Mouse (Mus musculus): ENCODE results near the gene Apobec1. TPM values are rescaled to one million over a fixed set of nuclear protein-coding genes. Genes with fewer than 3 reads are reported as not detected.

Apobec1 gene
- total and polyA plus RNA-seq, 3 experiments, result 4.5 to 5.8 TPM; not detected in 1

GRCm38 (mm10) chr6:122599054-122599737, 3.0 kb downstream of the Apobec1 start:
- H3K9ac ChIP-seq (ENCODE audit: control insufficient read depth, low read depth, low read length, poor library complexity, severe bottlenecking), result no peak overlapping the region
- no peak overlapping the region for H3K4me3 ChIP-seq (ENCODE audit: control insufficient read depth in 1 of 2, insufficient read depth in 1 of 2, low read depth in 2 of 2, low read length in 2 of 2)
- peaks cover 2 to 6% of the 10 kb centered on the region in 2 experiments; a peak in 2 of 4 replicates for H3K36me3 ChIP-seq (ENCODE audit: control insufficient read depth in 1 of 2, insufficient read depth in 2 of 2, low read length in 2 of 2)
- H3K79me2 ChIP-seq (ENCODE audit: control insufficient read depth, insufficient read depth, low read length, poor library complexity), result no peaks in the 10 kb centered on the region; the same call in 1 of the 2 replicates
- no peaks in the 10 kb centered on the region for H3K27me3 ChIP-seq (ENCODE audit: control insufficient read depth in 1 of 2, insufficient read depth in 2 of 2, low read length in 2 of 2)
- TF ChIP-seq MXI1 (IDR thresholded peaks at IDR 0.05; ENCODE audit: low read depth, low read length) (no peak), RAD21 (IDR thresholded peaks at IDR 0.05; ENCODE audit: low read depth, low read length) (no peak), GATA1 (IDR thresholded peaks at IDR 0.05; ENCODE audit: low read depth, low read length) (no peak), TBP (IDR thresholded peaks at IDR 0.05; ENCODE audit: low read depth, low read length) (no peak), POLR2A (IDR thresholded peaks at IDR 0.05; ENCODE audit: control insufficient read depth in 1 of 2, insufficient read depth in 1 of 2, low read depth in 1 of 2, low read length in 2 of 2, poor library complexity in 1 of 2) (no peak), SIN3A (IDR thresholded peaks at IDR 0.05; ENCODE audit: low read length) (no peak), TCF12 (IDR thresholded peaks at IDR 0.05; ENCODE audit: low read depth, low read length) (no peak), ZKSCAN1 (IDR thresholded peaks at IDR 0.05; ENCODE audit: low read depth, low read length) (no peak), SMC3 (IDR thresholded peaks at IDR 0.05; ENCODE audit: low read depth, low read length) (no peak), UBTF (IDR thresholded peaks at IDR 0.05; ENCODE audit: borderline replicate concordance, insufficient read depth, low read depth, low read length) (no peak), GABPA (IDR thresholded peaks at IDR 0.05; ENCODE audit: low read depth, low read length) (no peak)
- H3K9me3 ChIP-seq (replicated peaks; ENCODE audit: insufficient read depth, low read length), result no peaks in the 10 kb centered on the region
- H3K27ac ChIP-seq (ENCODE audit: control insufficient read depth, low read depth, low read length), result no peak overlapping the region
- no peak for DNase-seq (ENCODE audit: low read depth, low spot score)
- peaks cover 5% of the 10 kb centered on the region in 2 experiments; a peak in 2 of 4 replicates for H3K4me1 ChIP-seq (ENCODE audit: control insufficient read depth in 1 of 2, insufficient read depth in 2 of 2, low read length in 2 of 2)

DNA sequence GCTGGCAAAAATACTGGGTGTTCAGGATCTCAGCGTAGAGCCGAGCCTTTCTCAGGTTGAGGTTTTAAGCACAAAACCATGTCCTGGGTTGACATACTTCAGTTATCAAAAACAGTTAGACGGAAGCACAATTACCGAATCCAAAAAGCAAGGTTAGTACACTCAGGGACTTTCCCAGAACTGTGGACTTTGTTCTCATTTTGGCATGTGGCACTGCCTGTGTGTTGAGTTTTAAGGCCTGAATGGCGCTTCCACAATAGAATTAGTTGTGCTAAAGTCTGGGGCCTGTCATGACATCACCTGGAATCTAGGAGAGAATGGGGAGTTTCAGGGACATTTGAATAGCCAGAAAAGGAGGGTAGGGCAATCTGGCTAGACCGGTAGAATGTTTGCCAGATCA, 3.8 kb downstream of the Apobec1 start:
- Histone ChIP-seq H3K79me2 (ENCODE audit: control insufficient read depth, insufficient read depth, low read length, poor library complexity) (no peaks in the 10 kb centered on the region; the same call in 1 of the 2 replicates), H3K36me3 (ENCODE audit: control insufficient read depth in 1 of 2, insufficient read depth in 2 of 2, low read length in 2 of 2) (peaks cover 2 to 4% of the 10 kb centered on the region in 2 experiments; a peak in 1 of 4 replicates), H3K4me1 (ENCODE audit: control insufficient read depth in 1 of 2, insufficient read depth in 2 of 2, low read length in 2 of 2) (peaks cover 0 to 5% of the 10 kb centered on the region in 2 experiments; a peak in 2 of 4 replicates), H3K27ac (ENCODE audit: control insufficient read depth, low read depth, low read length) (no peak overlapping the region), H3K9ac (ENCODE audit: control insufficient read depth, low read depth, low read length, poor library complexity, severe bottlenecking) (no peak overlapping the region), H3K27me3 (ENCODE audit: control insufficient read depth in 1 of 2, insufficient read depth in 2 of 2, low read length in 2 of 2) (no peaks in the 10 kb centered on the region), H3K4me3 (ENCODE audit: control insufficient read depth in 1 of 2, insufficient read depth in 1 of 2, low read depth in 2 of 2, low read length in 2 of 2) (no peak overlapping the region), H3K9me3 (replicated peaks; ENCODE audit: insufficient read depth, low read length) (no peaks in the 10 kb centered on the region)
- TF ChIP-seq SMC3 (IDR thresholded peaks at IDR 0.05; ENCODE audit: low read depth, low read length), result no peak
- TF ChIP-seq KAT2A (conservative IDR thresholded peaks at IDR 0.05; ENCODE audit: low read depth, low read length), result no peak
- no peak for TF ChIP-seq GABPA (IDR thresholded peaks at IDR 0.05; ENCODE audit: low read depth, low read length)
- no peak for TF ChIP-seq NRF1 (IDR thresholded peaks at IDR 0.05; ENCODE audit: insufficient read depth, low read depth, low read length, poor library complexity, severe bottlenecking)
- no peak for TF ChIP-seq POLR2A (IDR thresholded peaks at IDR 0.05; ENCODE audit: control insufficient read depth in 1 of 2, insufficient read depth in 1 of 2, low read depth in 1 of 2, low read length in 2 of 2, poor library complexity in 1 of 2)
- no peak for TF ChIP-seq ELF1 (IDR thresholded peaks at IDR 0.05; ENCODE audit: low read depth, low read length)
- TF ChIP-seq EP300 (IDR thresholded peaks at IDR 0.05; ENCODE audit: low read depth in 1 of 2, low read length in 2 of 2), result no peak
- TF ChIP-seq UBTF (IDR thresholded peaks at IDR 0.05; ENCODE audit: borderline replicate concordance, insufficient read depth, low read depth, low read length), result no peak
- DNase-seq (ENCODE audit: low read depth, low spot score), result no peak

Data from MEL (cell line).